Mouse (Mus musculus): ENCODE measurements at regions not wholly inside any gene's neighbourhood (a gene's known extent, or its start where the extent isn't known, plus 50 kb on each side); places are given as distances from the start of the nearest gene placed in this dataset.

DNA sequence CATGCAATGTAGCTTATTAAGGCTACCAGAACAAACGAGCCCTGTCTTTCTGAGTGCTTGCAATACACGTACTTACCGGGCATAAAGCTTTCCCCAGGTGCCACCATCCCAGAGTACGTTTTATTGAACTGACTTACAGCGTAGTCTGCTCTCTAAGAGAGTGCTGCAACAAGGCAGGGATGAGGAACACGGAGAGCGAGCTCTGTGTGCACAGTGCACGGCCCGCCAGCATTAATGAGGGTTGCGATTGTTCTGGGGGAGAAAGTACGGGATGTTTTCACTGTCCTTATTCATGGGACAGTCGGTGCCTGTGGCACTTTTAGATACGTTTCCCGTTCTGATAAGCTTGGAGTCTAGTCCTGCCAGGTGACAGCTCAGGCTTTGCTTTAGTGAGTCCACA lies 331.7 kb downstream of the Etnk1 start:
- no peak overlapping the region for H3K9ac ChIP-seq (ENCODE audit: insufficient read depth, low read depth)
- dilution Hi-C loops (cut with MboI; ENCODE audit: extremely low pct_ligation_motif_present, extremely low pct_unique_long_range_greater_than_20kb, low sequenced_read_pairs) (no loop called here), in situ Hi-C loops (cut with MboI; ENCODE audit: low pct_ligation_motif_present, low pct_unique_long_range_greater_than_20kb, low sequenced_read_pairs) (no loop called here)
- H3K4me2 ChIP-seq (ENCODE audit: insufficient read depth, low read depth, poor library complexity, severe bottlenecking): no peak overlapping the region
- H3K79me2 ChIP-seq (replicated peaks; ENCODE audit: control insufficient read depth, extremely low read depth, insufficient read depth, poor library complexity, severe bottlenecking): no peaks in the 10 kb centered on the region
- H3K27me3 ChIP-seq (replicated peaks): no peaks in the 10 kb centered on the region
- H3K4me1 ChIP-seq (ENCODE audit: control insufficient read depth in 1 of 2, insufficient read depth in 2 of 2): no peaks in the 10 kb centered on the region
- no peak overlapping the region for H3K27ac ChIP-seq (ENCODE audit: insufficient read depth, low read depth)
- no peak overlapping the region for H3K4me3 ChIP-seq (replicated peaks in 1 of 3; ENCODE audit: low read depth in 2 of 3, low read length in 2 of 3, poor library complexity in 1 of 3)
- H3K36me3 ChIP-seq (replicated peaks in 1 of 2; ENCODE audit: control insufficient read depth in 1 of 2, insufficient read depth in 1 of 2, low read length in 1 of 2): no peaks in the 10 kb centered on the region
- no peak for DNase-seq (ENCODE audit: extremely low read depth)
- no peaks in the 10 kb centered on the region for H3K9me3 ChIP-seq (replicated peaks; ENCODE audit: low read length)
- TF ChIP-seq NRF1 (IDR thresholded peaks at IDR 0.05; ENCODE audit: low read depth, low read length) (no peak), MEF2A (IDR thresholded peaks at IDR 0.05; ENCODE audit: borderline replicate concordance, low read depth, low read length) (no peak), E2F4 (IDR thresholded peaks at IDR 0.05; ENCODE audit: insufficient replicate concordance, low read depth, low read length) (no peak), MYC (IDR thresholded peaks at IDR 0.05; ENCODE audit: low read depth, low read length) (no peak), JUND (conservative IDR thresholded peaks at IDR 0.05; ENCODE audit: low read depth, low read length) (no peak)

- dilution Hi-C loops (cut with MboI; ENCODE audit: extremely low pct_ligation_motif_present, extremely low pct_unique_long_range_greater_than_20kb, low sequenced_read_pairs) (no loop called here), in situ Hi-C loops (cut with MboI; ENCODE audit: low pct_ligation_motif_present, low pct_unique_long_range_greater_than_20kb, low sequenced_read_pairs) (no loop called here)
- TF ChIP-seq PAX5 (IDR thresholded peaks at IDR 0.05; ENCODE audit: low read length): no peak
- no peak for TF ChIP-seq ZNF384 (IDR thresholded peaks at IDR 0.05; ENCODE audit: low read depth, low read length)
- no peak for TF ChIP-seq ZMIZ1 (IDR thresholded peaks at IDR 0.05; ENCODE audit: low read depth, low read length)
- TF ChIP-seq NELFE (IDR thresholded peaks at IDR 0.05; ENCODE audit: low read depth, low read length): no peak
- TF ChIP-seq JUND (conservative IDR thresholded peaks at IDR 0.05; ENCODE audit: low read depth, low read length): no peak
- no peak for TF ChIP-seq ELF1 (IDR thresholded peaks at IDR 0.05; ENCODE audit: low read depth, low read length)
- no peak for TF ChIP-seq TCF12 (IDR thresholded peaks at IDR 0.05; ENCODE audit: low read depth, low read length)
- no peak for TF ChIP-seq SMC3 (IDR thresholded peaks at IDR 0.05; ENCODE audit: low read depth, low read length)
- TF ChIP-seq GABPA (IDR thresholded peaks at IDR 0.05; ENCODE audit: insufficient replicate concordance, low read depth, low read length): no peak
- no peak for TF ChIP-seq SIN3A (IDR thresholded peaks at IDR 0.05; ENCODE audit: low read length)
- TF ChIP-seq KAT2A (IDR thresholded peaks at IDR 0.05; ENCODE audit: insufficient replicate concordance, low read length): no peak
- no peak for TF ChIP-seq CTCF (conservative IDR thresholded peaks at IDR 0.05 in 1 of 2, IDR thresholded peaks at IDR 0.05 in 1 of 2; ENCODE audit: low read depth in 2 of 2, low read length in 2 of 2)
- TF ChIP-seq UBTF (IDR thresholded peaks at IDR 0.05; ENCODE audit: low read depth, low read length): no peak
- TF ChIP-seq MAX (IDR thresholded peaks at IDR 0.05; ENCODE audit: low read length): no peak
- no peak for TF ChIP-seq CHD2 (IDR thresholded peaks at IDR 0.05; ENCODE audit: low read length)
- TF ChIP-seq MYC (IDR thresholded peaks at IDR 0.05; ENCODE audit: low read depth, low read length): no peak
- no peaks in the 10 kb centered on the region for H3K9me3 ChIP-seq (replicated peaks; ENCODE audit: low read length)
- H3K9ac ChIP-seq (ENCODE audit: insufficient read depth, low read depth): no peak overlapping the region
- no peak overlapping the region for H3K27ac ChIP-seq (ENCODE audit: insufficient read depth, low read depth)
- H3K4me3 ChIP-seq (replicated peaks in 1 of 3; ENCODE audit: low read depth in 2 of 3, low read length in 2 of 3, poor library complexity in 1 of 3): no peak overlapping the region
- H3K27me3 ChIP-seq (replicated peaks): no peaks in the 10 kb centered on the region
- no peak overlapping the region for H3K4me2 ChIP-seq (ENCODE audit: insufficient read depth, low read depth, poor library complexity, severe bottlenecking)
- no peaks in the 10 kb centered on the region for H3K36me3 ChIP-seq (replicated peaks in 1 of 2; ENCODE audit: control insufficient read depth in 1 of 2, insufficient read depth in 1 of 2, low read length in 1 of 2)
- DNase-seq (ENCODE audit: extremely low read depth): no peak
- no peaks in the 10 kb centered on the region for H3K4me1 ChIP-seq (ENCODE audit: control insufficient read depth in 1 of 2, insufficient read depth in 2 of 2)
- no peaks in the 10 kb centered on the region for H3K79me2 ChIP-seq (replicated peaks; ENCODE audit: control insufficient read depth, extremely low read depth, insufficient read depth, poor library complexity, severe bottlenecking)
Measured at GRCm38 (mm10) chr6:143499259-143500043, 332.4 kb downstream of the Etnk1 start.

All from CH12.LX (cell line).